Mouse (Mus musculus): ENCODE data around the gene Actr1b. TPM values are rescaled to one million over a fixed set of nuclear protein-coding genes. Genes with fewer than 3 reads are reported as not detected.

Gene Actr1b
- polyA plus RNA-seq, 1 experiment: 80.7 TPM

- WGBS: 60% methylated on average over 7 of the region's 7 CpGs
- DNase-seq (ENCODE audit: low read depth, low spot score): no peak
Observed at GRCm38 (mm10) chr1:36658621-36659399, 55.4 kb downstream of the Actr1b start.

GRCm38 (mm10) chr1:36657658-36658415 is 56.4 kb downstream of the Actr1b start:
- DNase-seq (ENCODE audit: low read depth, low spot score): no peak
- WGBS: 78% methylated on average over 4 of the region's 4 CpGs

GRCm38 (mm10) chr1:36656233-36656632 is 58.0 kb downstream of the Actr1b start:
- 85% methylated on average over 3 of the region's 3 CpGs for WGBS
- DNase-seq (ENCODE audit: low read depth, low spot score): no peak

- WGBS: 91% methylated on average over 5 of the region's 5 CpGs
- no peak for DNase-seq (ENCODE audit: low read depth, low spot score)
Observed at GRCm38 (mm10) chr1:36655039-36655438, 59.2 kb downstream of the Actr1b start.

Other genes with a start within 250 kb of the Actr1b start
- 103 and 109 TPM in 2 replicates for gene Cnnm4, start 242.8 kb downstream of the Actr1b start, polyA plus RNA-seq (2012; rRNA removed)
- 12.8 and 13.7 TPM in 2 replicates for gene Cnnm3, start 202.6 kb downstream of the Actr1b start, polyA plus RNA-seq (2012; rRNA removed)
- 6.5 and 8.1 TPM in 2 replicates for gene Ankrd23, start 177.5 kb downstream of the Actr1b start, polyA plus RNA-seq (2012; rRNA removed)
- 0.08 TPM in 1 of 2 replicates, not detected in the other for gene Gm42417, start 175.0 kb downstream of the Actr1b start, polyA plus RNA-seq (2012; rRNA removed)
- 9.4 and 11.2 TPM in 2 replicates for gene Ankrd39, start 167.0 kb downstream of the Actr1b start, polyA plus RNA-seq (2012; rRNA removed)
- 4.7 and 6.7 TPM in 2 replicates for gene Sema4c, start 156.1 kb downstream of the Actr1b start, polyA plus RNA-seq (2012; rRNA removed)
- gene Fam178b, start 31.2 kb downstream of the Actr1b start, polyA plus RNA-seq (2012; rRNA removed): 0.73 and 1.2 TPM in 2 replicates
- 760 and 804 TPM in 2 replicates for gene Cox5b, start 23.0 kb downstream of the Actr1b start, polyA plus RNA-seq (2012; rRNA removed)
- gene 4933424G06Rik, start 4.3 kb downstream of the Actr1b start, polyA plus RNA-seq (2012; rRNA removed): not detected in 2 replicates
- 6.9 and 8.0 TPM in 2 replicates for gene Zap70, start 47.4 kb upstream of the Actr1b start, polyA plus RNA-seq (2012; rRNA removed)
- gene Tmem131, start 229.2 kb upstream of the Actr1b start, polyA plus RNA-seq (2012; rRNA removed): 19.1 and 32.5 TPM in 2 replicates

Measured in large intestine, adult 2 months (tissue).